Mouse (Mus musculus) liver, postnatal 0 days (tissue): ENCODE measurements around the gene Plekhh3. TPM values are rescaled to one million over a fixed set of nuclear protein-coding genes. Genes with fewer than 3 reads are reported as not detected.
"Not testable (repeated sequence)": the region's sequence is repeated elsewhere in the genome, so short reads cannot be mapped to it uniquely, and the experiment has no call there.

Experiments
- ATAC-seq: fragments of 200-750 bp; cut with Nextera tagmentation; 2 replicates; pipeline ENCODE4 v1.8.0; 2017; ENCODE audit warnings: mild to moderate bottlenecking, moderate library complexity
- DNase-seq: peaks from one replicate; pipeline ENCODE4 v3.0.0-alpha.2; 2016
- H3K27ac ChIP-seq: fragments of 300-500 bp; sonication (generic); 2 replicates; pipeline ENCODE4 v1.5.1; 2014; ENCODE audit warnings: antibody characterized with exemption, moderate library complexity, mild to moderate bottlenecking, low read depth
- H3K27me3 ChIP-seq: fragments of 300-500 bp; sonication (generic); 2 replicates; pipeline ENCODE4 v1.6.1; 2014; ENCODE audit warnings: low read length, control low read depth, mixed read lengths; ENCODE audit not compliant: insufficient read depth
- H3K36me3 ChIP-seq: fragments of 300-500 bp; sonication (generic); replicated peaks from 2 replicates; pipeline ENCODE4 v1.6.1; 2014; ENCODE audit warnings: mild to moderate bottlenecking, control low read depth, low read length, moderate library complexity, mixed read lengths; ENCODE audit not compliant: insufficient read depth
- H3K4me1 ChIP-seq: fragments of 300-500 bp; sonication (generic); 2 replicates; pipeline ENCODE4 v1.6.1; 2014; ENCODE audit warnings: antibody characterized with exemption, mild to moderate bottlenecking, control low read depth; ENCODE audit not compliant: insufficient read depth
- H3K4me2 ChIP-seq: fragments of 300-500 bp; sonication (generic); 2 replicates; pipeline ENCODE4 v1.6.1; 2014; ENCODE audit warnings: low read depth, mild to moderate bottlenecking, low read length, moderate library complexity, mixed read lengths
- H3K4me3 ChIP-seq: fragments of 300-500 bp; sonication (generic); 2 replicates; pipeline ENCODE4 v1.5.1; 2014; ENCODE audit warnings: low read depth, low read length
- H3K9ac ChIP-seq: fragments of 300-500 bp; sonication (generic); replicated peaks from 2 replicates; pipeline ENCODE4 v1.6.1; 2014; ENCODE audit warnings: mild to moderate bottlenecking, moderate library complexity
- H3K9me3 ChIP-seq: fragments of 300-500 bp; sonication (generic); 2 replicates; pipeline ENCODE4 v1.6.1; 2016; ENCODE audit warnings: mild to moderate bottlenecking, control low read depth, low read length, mixed read lengths
- CTCF ChIP-seq: sonication (generic); IDR thresholded peaks from 2 replicates; pipeline ENCODE4 v1.5.1; 2016; ENCODE audit warnings: antibody characterized with exemption, low read depth
- EP300 ChIP-seq: IDR thresholded peaks from 2 replicates; pipeline ENCODE4 v1.6.1; 2016; ENCODE audit warnings: antibody characterized with exemption, low read depth, mild to moderate bottlenecking
- WGBS: fragments of 180-500 bp; shearing (Covaris S2); extraction: QIAGEN DNeasy Blood & Tissue Kit; methylation state at CpG from one replicate; pipeline ENCODE4 v1.1.7; 2014; ENCODE audit not compliant: insufficient replicate concordance; 5-methylcytosine and 5-hydroxymethylcytosine counted together
- polyA plus RNA-seq: library from polyadenylated mRNA; unstranded; fragments of >200 nt; fragmentation: Nextera tagmentation; extraction: Ambion mirVana; gene quantifications from 2 replicates; pipeline ENCODE4 v1.2.1, GENCODE M21; 2015

Plekhh3 gene
- polyA plus RNA-seq, 1 experiment from 2014 or later, result 1.6 TPM

- 41% methylated on average over 18 of the region's 18 CpGs for WGBS
- ATAC-seq (peak; percentile 68), DNase-seq (peak; percentile 55)
- no peak overlapping the region for H3K4me3 ChIP-seq
- H3K9ac ChIP-seq, result no peak overlapping the region
- H3K9me3 ChIP-seq, result no peaks in the 10 kb centered on the region
- H3K27me3 ChIP-seq, result no peaks in the 10 kb centered on the region
- peaks cover 10% of the 10 kb centered on the region for H3K36me3 ChIP-seq
- H3K4me1 ChIP-seq, result peaks cover 5% of the 10 kb centered on the region; the same call in 1 of the 2 replicates
- no peak overlapping the region for H3K4me2 ChIP-seq
- no peak overlapping the region for H3K27ac ChIP-seq
- TF ChIP-seq EP300 (no peak), CTCF (no peak)
Observed at GRCm38 (mm10) chr11:101130056-101130756, 40.9 kb downstream of the Plekhh3 start.

DNA sequence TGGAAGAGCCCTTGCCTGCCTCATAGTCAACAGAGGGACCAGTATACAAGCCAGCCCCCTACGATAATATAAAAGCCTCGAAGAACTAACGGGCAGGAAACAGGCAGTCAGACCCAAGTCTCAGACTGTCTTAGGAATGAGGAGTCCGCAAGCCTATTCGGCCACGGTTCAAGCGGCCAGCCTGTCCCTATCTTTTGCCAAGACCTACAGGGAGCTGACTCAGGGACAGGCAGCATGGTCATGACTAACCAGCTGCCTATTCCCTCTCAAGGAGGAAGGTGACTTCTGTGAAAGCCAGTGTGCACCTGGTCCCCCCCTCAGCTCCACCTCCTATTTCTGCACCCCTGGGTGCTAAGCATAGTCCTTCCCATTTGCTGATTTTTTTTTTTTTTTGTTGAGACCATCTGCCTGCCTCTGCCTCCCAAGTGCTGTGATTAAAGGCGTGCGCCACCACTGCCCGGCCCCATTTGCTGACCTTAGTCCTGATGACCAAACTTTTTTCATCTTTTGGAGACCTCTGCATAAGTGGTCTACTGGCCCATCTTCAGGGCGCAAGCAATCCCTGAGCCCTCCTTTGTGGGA lies 42.1 kb downstream of the Plekhh3 start:
- ATAC-seq, result no peak
- no peak for DNase-seq

GRCm38 (mm10) chr11:101127075-101127474 lies 44.1 kb downstream of the Plekhh3 start:
- TF ChIP-seq EP300, result no peak
- TF ChIP-seq CTCF, result peak; percentile 41; the same call in 1 of the 2 replicates
- peaks cover 10% of the 10 kb centered on the region for H3K36me3 ChIP-seq
- no peaks in the 10 kb centered on the region for H3K27me3 ChIP-seq
- WGBS, result 82% methylated on average over 1 of the region's 1 CpGs
- H3K27ac ChIP-seq, result no peak overlapping the region
- no peak overlapping the region for H3K9ac ChIP-seq
- no peaks in the 10 kb centered on the region for H3K9me3 ChIP-seq
- H3K4me1 ChIP-seq, result peaks cover 3% of the 10 kb centered on the region; the same call in 1 of the 2 replicates
- H3K4me2 ChIP-seq, result no peak overlapping the region
- H3K4me3 ChIP-seq, result no peak overlapping the region
- DNase-seq, result no peak
- no peak for ATAC-seq

More for the DNA sequence above, 42.1 kb downstream of the Plekhh3 start:
- Histone ChIP-seq H3K4me3 (no peak overlapping the region), H3K27ac (no peak overlapping the region), H3K27me3 (no peaks in the 10 kb centered on the region), H3K9me3 (no peaks in the 10 kb centered on the region), H3K9ac (no peak overlapping the region), H3K4me2 (no peak overlapping the region), H3K4me1 (peaks cover 5% of the 10 kb centered on the region; the same call in 1 of the 2 replicates), H3K36me3 (peaks cover 10% of the 10 kb centered on the region)
- TF ChIP-seq CTCF, result no peak
- TF ChIP-seq EP300, result no peak
- WGBS, result 75% methylated on average over 11 of the region's 11 CpGs

GRCm38 (mm10) chr11:101125008-101125407 lies 46.1 kb downstream of the Plekhh3 start:
- H3K4me3 ChIP-seq, H3K9me3 ChIP-seq, H3K27me3 ChIP-seq, ATAC-seq, H3K27ac ChIP-seq, DNase-seq, H3K9ac ChIP-seq, H3K4me1 ChIP-seq, H3K4me2 ChIP-seq: not testable (repeated sequence)
- 96% methylated on average over 6 of the region's 9 CpGs for WGBS
- peaks cover 10% of the 10 kb centered on the region for H3K36me3 ChIP-seq

DNA sequence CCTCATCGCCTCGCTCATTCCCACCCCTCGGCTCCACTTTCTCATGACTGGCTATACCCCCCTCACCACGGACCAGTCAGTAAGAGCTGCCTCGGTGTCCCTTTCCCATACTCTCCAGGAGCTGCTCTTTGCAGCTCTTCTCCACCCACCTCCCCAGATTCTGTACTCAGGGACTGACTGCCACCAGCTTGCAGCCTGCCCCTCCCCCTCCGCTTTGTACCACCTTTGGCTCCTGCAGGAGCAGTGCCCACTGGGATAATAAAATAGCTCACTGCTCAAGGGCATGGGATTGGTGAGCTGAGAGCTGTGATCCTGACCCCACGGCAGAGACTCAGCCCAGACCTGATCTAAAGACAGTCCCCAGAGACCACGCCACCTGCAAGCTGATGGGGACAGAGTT lies 46.7 kb downstream of the Plekhh3 start:
- H3K4me2 ChIP-seq, DNase-seq, ATAC-seq, H3K9me3 ChIP-seq, H3K9ac ChIP-seq, H3K27ac ChIP-seq, H3K27me3 ChIP-seq, H3K4me1 ChIP-seq, H3K4me3 ChIP-seq: not testable (repeated sequence)
- 88% methylated on average over 8 of the region's 8 CpGs for WGBS
- peaks cover 10% of the 10 kb centered on the region for H3K36me3 ChIP-seq

- ATAC-seq (no peak), DNase-seq (peak; percentile 28)
- Histone ChIP-seq H3K27me3 (no peaks in the 10 kb centered on the region), H3K4me2 (peak overlapping the region; percentile 88), H3K36me3 (peaks cover 4% of the 10 kb centered on the region), H3K27ac (peak overlapping the region; percentile 81), H3K4me3 (peak overlapping the region; percentile 86), H3K9ac (peak overlapping the region; percentile 71), H3K4me1 (peaks cover 19% of the 10 kb centered on the region), H3K9me3 (no peaks in the 10 kb centered on the region)
- no peak for TF ChIP-seq EP300
- no peak for TF ChIP-seq CTCF
- WGBS, result 22% methylated on average over 19 of the region's 19 CpGs
Observed at GRCm38 (mm10) chr11:101120545-101121188, 50.5 kb downstream of the Plekhh3 start.
